Mouse (Mus musculus) right cerebral cortex, postnatal 25 days (tissue): ENCODE results near the gene Naa60.

ENCODE experiments used
- DNase-seq: peaks from one replicate; pipeline ENCODE4 v3.0.0; 2022

The Naa60 gene

DNA sequence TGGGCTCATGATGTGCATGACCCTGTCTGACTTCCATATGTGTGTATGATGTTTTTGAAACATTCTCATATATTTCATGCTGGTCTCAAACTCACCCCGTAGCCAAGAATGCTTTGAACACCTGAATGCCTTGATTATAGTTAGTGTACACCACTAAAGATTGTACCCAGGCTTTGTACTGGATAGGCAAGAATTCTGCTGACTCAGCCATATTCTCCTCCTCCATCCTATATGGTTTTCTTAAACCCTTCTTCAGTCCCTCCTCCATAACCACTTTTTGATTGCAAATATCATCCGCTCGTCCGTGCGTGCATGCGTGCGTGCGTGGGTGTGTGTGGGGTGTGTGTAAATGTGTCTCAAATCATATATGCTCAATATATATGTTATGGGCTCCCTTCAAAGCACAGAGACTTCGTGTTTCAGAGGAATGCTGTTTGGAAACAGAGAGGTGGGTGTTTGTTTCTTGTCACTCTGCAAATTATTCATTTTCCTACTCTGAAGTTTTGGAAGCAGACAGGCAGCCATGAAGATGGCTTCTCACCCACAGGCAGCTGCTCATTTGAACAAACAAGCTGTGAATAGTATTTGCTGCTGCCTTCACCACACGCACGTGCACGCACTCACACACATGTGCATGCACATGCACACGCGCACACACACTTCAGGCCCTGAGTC, 19.6 kb downstream of the Naa60 start:
- peak; percentile 28 for DNase-seq

DNA sequence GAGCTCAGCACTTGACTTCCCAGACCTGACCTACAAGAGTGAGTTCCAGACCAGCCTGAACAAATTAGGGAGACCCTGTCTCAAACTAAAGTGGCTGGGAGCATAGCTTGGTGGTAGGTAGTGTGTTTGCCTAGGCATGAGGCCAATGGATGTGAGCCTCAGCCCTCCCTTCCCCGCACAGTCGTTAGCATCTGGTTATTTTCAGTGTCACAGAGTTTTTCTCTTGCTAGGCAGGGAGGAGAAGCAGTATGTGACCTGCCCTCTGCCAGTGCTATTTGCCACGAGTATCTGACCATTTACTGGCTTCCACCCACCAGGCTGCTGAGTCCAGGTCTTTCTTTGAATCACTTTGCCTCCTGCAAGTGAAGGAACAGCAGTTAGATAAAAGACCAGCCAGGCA, 21.6 kb downstream of the Naa60 start:
- no peak for DNase-seq

DNA sequence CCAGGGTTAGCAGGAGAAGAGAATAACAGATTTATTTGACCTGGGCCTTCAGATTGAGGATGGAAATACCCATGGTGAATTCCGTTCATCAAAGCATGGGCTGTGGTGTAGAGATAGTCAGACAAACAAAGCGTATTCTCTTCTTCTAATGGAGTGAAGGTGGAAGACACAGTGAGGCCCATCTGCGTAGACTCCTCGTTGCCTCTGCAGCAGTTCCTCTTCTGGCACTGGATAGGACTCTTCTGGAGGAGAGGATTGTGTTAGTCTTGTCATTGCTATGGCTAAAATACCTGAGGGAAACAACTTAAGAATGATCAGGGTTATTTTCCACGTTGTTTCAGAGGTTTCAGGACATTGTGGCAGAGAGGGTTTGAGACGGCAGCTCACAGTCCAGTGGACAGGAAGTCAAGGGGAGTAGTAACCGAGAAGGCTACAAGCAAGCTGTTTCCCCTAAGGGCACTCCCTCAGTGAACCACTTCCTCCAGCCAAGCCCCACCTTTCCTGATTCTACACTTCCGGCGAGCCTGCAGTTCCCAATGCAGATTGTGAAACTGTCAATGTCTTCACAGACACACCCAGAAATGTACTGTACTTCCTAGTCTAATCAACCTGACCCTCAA, 23.1 kb downstream of the Naa60 start:
- no peak for DNase-seq

DNA sequence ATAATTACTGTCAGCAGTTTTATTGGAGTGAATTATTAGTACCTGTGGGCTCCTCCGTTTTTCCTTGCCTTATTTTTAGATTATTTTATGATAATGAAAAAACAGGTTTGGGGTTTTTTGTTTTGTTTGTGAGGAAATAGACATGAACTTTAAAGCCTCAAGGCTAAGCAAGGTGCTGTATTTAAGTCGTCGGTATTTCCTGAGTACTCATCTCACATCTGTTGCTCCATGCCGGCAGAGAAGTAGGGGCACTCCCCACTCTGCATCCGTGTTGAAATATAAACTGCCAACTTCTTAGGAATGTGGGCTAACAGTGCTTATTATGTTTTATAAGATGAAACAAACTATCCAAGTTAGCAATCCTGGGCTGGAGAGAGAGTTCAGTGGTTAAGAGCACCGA, 23.9 kb downstream of the Naa60 start:
- DNase-seq: no peak

DNA sequence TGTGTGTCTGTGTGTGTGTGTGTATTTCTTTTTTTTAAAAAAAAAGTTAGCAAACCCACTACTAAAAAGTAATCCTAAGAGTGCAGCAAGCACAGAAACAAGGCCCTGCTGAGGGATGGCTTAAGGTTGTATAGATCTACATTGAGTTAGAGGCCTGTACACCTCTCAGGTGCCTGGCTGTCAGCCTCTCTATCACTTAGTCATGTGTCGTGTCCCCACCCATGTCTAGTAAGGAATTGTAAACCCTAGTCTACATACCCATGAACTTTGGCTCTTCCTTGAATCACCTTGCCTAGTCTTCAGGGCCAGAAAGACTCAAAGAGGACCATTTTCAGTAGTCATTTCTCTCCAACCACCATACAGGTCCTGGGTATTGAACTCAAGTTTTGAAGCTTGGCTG, 24.4 kb downstream of the Naa60 start:
- DNase-seq: no peak

- DNase-seq: no peak
Observed at GRCm38 (mm10) chr16:3907471-3907870, 35.3 kb downstream of the Naa60 start.

DNA sequence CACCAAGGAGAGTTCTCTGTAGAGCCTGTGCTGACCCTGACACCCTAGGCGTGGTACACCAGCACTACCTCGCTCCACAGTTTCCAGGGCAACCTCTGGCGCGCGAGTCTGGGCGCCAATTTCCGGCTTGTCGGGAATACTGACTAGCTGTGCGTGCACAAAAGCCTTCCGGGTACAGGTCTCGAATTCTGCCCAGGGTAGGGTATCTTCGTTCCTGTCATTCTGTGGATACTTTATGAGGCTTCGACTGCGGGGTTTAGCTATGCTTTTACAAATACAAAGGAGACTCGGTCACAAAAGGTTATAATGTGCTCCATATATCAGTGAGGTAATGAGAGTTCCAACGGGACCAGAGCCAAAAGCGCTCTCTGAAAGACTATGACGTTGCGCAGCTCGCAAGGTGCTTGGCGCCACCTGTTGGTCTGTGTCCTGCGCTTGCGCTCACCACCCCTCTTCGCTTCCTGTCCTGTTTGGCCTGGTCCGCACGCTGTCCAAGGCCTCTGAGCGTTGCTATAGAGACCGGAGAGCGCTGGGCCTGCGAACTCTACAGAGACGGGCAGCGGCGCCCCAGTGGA, 36.4 kb downstream of the Naa60 start, which contains the start of the genes 1700037C18Rik and Cluap1:
TSS of gene 1700037C18Rik (minus strand) at position 153 of the 575 bp plus-strand sequence.
TSS of gene Cluap1 (plus strand) at position 265 of the 575 bp plus-strand sequence.
- peak; percentile 92 for DNase-seq

GRCm38 (mm10) chr16:3909118-3909517, 36.9 kb downstream of the Naa60 start:
- no peak for DNase-seq

GRCm38 (mm10) chr16:3920756-3921155, 48.6 kb downstream of the Naa60 start:
- no peak for DNase-seq

DNA sequence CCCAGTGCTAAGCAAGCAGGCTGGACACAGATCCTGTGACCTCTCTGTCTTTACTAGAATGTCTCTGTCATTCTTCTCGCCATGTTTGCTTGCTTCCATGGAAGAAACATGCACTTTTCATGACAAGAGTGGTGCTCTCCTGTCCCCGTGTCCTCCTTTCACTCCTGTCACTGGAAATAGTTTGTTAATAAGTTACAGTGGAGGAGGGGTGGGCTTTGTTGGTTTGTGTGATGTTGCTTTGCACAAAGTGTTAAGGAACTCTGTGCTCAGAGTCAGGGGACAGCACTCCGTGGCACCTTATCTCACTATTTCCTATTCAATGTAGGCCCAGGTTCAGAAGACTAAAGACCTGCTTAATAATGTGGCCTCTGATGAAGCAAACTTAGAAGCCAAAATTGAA, 51.3 kb downstream of the Naa60 start:
- DNase-seq: no peak

DNA sequence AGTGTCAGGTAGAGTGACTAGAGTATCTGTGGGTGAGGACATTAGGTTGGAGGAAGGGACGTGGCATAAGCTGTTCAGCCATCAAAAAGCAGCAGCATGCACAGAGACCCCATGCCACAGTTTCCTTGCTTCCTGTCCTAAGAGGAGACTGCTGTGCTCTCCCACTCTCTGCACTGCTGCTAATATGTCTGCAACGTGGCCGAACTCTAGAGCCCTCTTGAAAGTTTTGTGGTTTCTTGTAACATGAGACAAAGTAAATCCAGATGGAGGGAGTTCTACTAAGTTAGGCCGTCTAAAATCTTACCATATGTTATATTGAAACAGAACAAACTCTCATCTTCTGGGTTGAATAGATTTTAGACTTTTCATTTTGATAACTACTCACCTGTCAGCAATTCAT, 51.8 kb downstream of the Naa60 start:
- no peak for DNase-seq

DNA sequence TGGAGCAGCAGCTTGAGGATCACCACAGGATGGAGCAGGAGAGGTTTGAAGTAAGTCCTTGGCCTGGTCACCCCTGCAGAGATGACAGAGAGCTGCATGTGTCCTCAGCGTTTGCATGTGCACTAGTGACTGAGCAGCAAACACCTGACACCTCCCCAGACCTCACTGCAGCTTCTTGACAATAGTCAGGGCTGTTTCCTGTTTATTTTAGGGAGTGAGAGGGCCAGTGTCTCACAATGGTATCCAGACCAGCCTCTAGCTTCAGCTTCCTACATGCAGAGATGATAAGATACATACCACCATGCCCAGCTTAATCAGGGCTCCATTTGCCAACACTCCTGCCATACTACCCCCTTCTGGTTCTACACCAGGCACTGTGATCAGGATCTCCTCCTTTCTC, 56.4 kb downstream of the Naa60 start:
- no peak for DNase-seq

GRCm38 (mm10) chr16:3929151-3929550, 57.0 kb downstream of the Naa60 start:
- DNase-seq: no peak

DNA sequence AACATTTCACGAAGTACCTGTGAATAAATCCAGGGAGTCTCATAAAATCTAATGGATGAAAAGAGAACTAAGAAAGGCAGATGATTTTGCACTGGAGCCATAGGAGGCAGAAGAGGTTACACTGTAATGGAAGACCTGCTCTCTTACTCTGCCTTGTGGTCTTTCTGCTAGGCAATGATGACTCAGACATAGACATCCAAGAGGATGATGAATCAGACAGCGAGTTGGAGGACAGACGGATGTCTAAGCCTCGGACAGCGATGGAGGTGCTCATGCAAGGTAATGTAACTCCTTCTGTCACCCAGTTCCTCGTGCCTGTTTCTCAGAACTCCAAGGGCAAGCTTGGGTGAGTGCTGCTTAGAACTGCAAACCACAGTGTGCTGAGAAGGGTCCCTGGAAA, 61.4 kb downstream of the Naa60 start:
- no peak for DNase-seq

DNA sequence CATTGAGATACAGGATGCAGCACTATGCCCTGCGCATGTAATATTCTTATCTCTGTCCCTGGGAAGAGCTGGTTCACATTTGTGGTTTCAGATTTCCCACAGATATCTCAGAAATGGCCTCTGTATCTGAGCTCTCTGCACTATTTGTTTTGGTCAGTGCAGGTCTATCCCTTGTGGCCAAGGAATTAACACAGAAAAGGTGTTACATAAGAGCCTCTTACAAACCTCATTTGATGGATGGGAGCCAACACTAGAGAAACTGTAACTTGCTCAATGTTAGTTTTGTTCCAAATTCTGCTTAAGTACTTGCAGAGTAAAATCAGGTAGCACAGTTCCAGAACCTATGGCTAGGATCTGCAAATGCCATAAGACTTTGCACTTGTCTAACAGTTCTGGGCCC, 61.9 kb downstream of the Naa60 start:
- DNase-seq: no peak

DNA sequence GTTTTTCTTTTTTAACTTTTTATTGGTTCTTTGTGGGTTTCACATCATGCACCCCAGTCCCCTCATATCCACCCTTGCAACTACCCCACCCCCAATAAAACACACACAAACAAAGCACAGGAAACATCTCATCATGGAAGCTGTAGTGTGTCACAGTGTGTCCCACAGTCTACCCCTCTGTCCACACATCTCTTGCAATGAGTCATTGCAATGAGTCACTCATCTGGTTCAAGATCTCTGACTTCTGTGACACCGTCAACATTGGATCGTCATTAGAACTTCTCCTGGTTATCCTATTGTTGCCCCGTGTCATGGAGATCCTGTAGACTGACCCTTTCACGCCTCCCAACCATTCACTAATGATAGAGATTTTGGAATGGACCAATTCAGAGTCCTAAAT, 62.5 kb downstream of the Naa60 start:
- DNase-seq: no peak

DNA sequence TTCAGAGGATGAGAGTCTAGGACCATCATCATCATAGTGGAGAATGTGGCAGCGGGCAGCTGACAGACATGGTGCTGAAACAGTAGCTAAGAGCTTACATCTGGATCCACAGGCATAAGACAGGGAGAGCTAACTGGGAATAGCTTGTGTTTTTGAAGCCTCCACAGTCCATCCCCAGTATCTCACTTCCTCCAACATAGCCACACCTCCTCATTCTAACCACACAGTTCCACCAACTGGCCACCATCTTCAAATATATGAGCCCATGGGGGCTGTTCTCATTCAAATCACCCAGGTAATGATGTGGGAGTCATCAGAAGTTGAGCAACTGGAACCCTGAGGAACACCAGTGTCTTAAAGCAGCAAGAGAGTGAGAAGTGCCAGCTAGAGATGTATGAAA, 79.0 kb downstream of the Naa60 start:
- DNase-seq: no peak
